Mouse (Mus musculus): ENCODE data around the gene Gldc.
"Not testable (repeated sequence)": the region's sequence is repeated elsewhere in the genome, so short reads cannot be mapped to it uniquely, and the experiment has no call there.

Gene Gldc

GRCm38 (mm10) chr19:30174919-30175571 is at the start of gene Gldc:
Gene Gldc, minus strand, starts transcription at chr19:30175429.
- no peak for DNase-seq (ENCODE audit: low spot score in 2 of 2)

- DNase-seq (ENCODE audit: low spot score in 2 of 2) = not testable (repeated sequence)
Measured at GRCm38 (mm10) chr19:30222593-30222992, 47.4 kb upstream of the Gldc start.

- DNase-seq (ENCODE audit: low spot score in 2 of 2) = peak in 1 of 2 experiments; percentile 4
Measured at GRCm38 (mm10) chr19:30217335-30217734, 42.1 kb upstream of the Gldc start.

GRCm38 (mm10) chr19:30216186-30216585 is 41.0 kb upstream of the Gldc start:
- DNase-seq (ENCODE audit: low spot score in 2 of 2) = no peak

- DNase-seq (ENCODE audit: low spot score in 2 of 2) = not testable (repeated sequence)
Measured at GRCm38 (mm10) chr19:30215736-30216135, 40.5 kb upstream of the Gldc start.

GRCm38 (mm10) chr19:30214026-30214425 is 38.8 kb upstream of the Gldc start:
- DNase-seq (ENCODE audit: low spot score in 2 of 2) = no peak

- DNase-seq (ENCODE audit: low spot score in 2 of 2) = not testable (repeated sequence)
Measured at GRCm38 (mm10) chr19:30209006-30209405, 33.8 kb upstream of the Gldc start.

- DNase-seq (ENCODE audit: low spot score in 2 of 2) = no peak
Measured at GRCm38 (mm10) chr19:30206981-30207380, 31.8 kb upstream of the Gldc start.

GRCm38 (mm10) chr19:30205874-30206273 is 30.6 kb upstream of the Gldc start:
- no peak for DNase-seq (ENCODE audit: low spot score in 2 of 2)

- DNase-seq (ENCODE audit: low spot score in 2 of 2) = no peak
Measured at GRCm38 (mm10) chr19:30205159-30205816, 30.1 kb upstream of the Gldc start.

GRCm38 (mm10) chr19:30202177-30202576 is 26.9 kb upstream of the Gldc start:
- DNase-seq (ENCODE audit: low spot score in 2 of 2) = no peak

GRCm38 (mm10) chr19:30194999-30195398 is 19.8 kb upstream of the Gldc start:
- no peak for DNase-seq (ENCODE audit: low spot score in 2 of 2)

GRCm38 (mm10) chr19:30187232-30187631 is 12.0 kb upstream of the Gldc start:
- DNase-seq (ENCODE audit: low spot score in 2 of 2) = no peak

- no peak for DNase-seq (ENCODE audit: low spot score in 2 of 2)
Measured at GRCm38 (mm10) chr19:30185536-30185935, 10.3 kb upstream of the Gldc start.

GRCm38 (mm10) chr19:30179979-30180378 is 4.8 kb upstream of the Gldc start:
- no peak for DNase-seq (ENCODE audit: low spot score in 2 of 2)

GRCm38 (mm10) chr19:30174074-30174670 is 1.1 kb downstream of the Gldc start:
- no peak for DNase-seq (ENCODE audit: low spot score in 2 of 2)

- DNase-seq (ENCODE audit: low spot score in 2 of 2) = no peak
Measured at GRCm38 (mm10) chr19:30171346-30172055, 3.7 kb downstream of the Gldc start.

- DNase-seq (ENCODE audit: low spot score in 2 of 2) = no peak
Measured at GRCm38 (mm10) chr19:30170319-30170718, 4.9 kb downstream of the Gldc start.

GRCm38 (mm10) chr19:30166801-30167505 is 8.3 kb downstream of the Gldc start:
- DNase-seq (ENCODE audit: low spot score in 2 of 2) = no peak

GRCm38 (mm10) chr19:30164228-30164627 is 11.0 kb downstream of the Gldc start:
- DNase-seq (ENCODE audit: low spot score in 2 of 2) = no peak

- DNase-seq (ENCODE audit: low spot score in 2 of 2) = no peak
Measured at GRCm38 (mm10) chr19:30162808-30163207, 12.4 kb downstream of the Gldc start.

- no peak for DNase-seq (ENCODE audit: low spot score in 2 of 2)
Measured at GRCm38 (mm10) chr19:30160021-30160420, 15.2 kb downstream of the Gldc start.

Measured in spleen, postnatal 36 days (tissue).